Mouse (Mus musculus) forebrain, embryonic 16.5 days (tissue): ENCODE measurements at regions not wholly inside any gene's neighbourhood (a gene's known extent, or its start where the extent isn't known, plus 50 kb on each side); places are given as distances from the start of the nearest gene placed in this dataset.

ENCODE experiments used
- ATAC-seq: fragments of 200-750 bp; cut with Nextera tagmentation; 2 replicates; pipeline ENCODE4 v1.8.0; 2017; ENCODE audit warnings: mild to moderate bottlenecking, moderate library complexity
- H3K27ac ChIP-seq: fragments of 300-500 bp; sonication (generic); 2 replicates; pipeline ENCODE4 v1.5.1; 2014; ENCODE audit warnings: low read length, control low read depth
- H3K27me3 ChIP-seq: fragments of 300-500 bp; sonication (generic); replicated peaks from 2 replicates; pipeline ENCODE4 v1.6.1; 2014; ENCODE audit warnings: low read length; ENCODE audit not compliant: control insufficient read depth, insufficient read depth
- H3K36me3 ChIP-seq: fragments of 300-500 bp; sonication (generic); 2 replicates; pipeline ENCODE4 v1.6.1; 2014; ENCODE audit not compliant: control insufficient read depth, insufficient read depth
- H3K4me1 ChIP-seq: fragments of 300-500 bp; sonication (generic); replicated peaks from 2 replicates; pipeline ENCODE4 v1.6.1; 2014; ENCODE audit warnings: low read length; ENCODE audit not compliant: control insufficient read depth, insufficient read depth
- H3K4me2 ChIP-seq: fragments of 300-500 bp; sonication (generic); 2 replicates; pipeline ENCODE4 v1.6.1; 2014; ENCODE audit warnings: mild to moderate bottlenecking, low read length, control low read depth
- H3K4me3 ChIP-seq: fragments of 300-500 bp; sonication (generic); replicated peaks from 2 replicates; pipeline ENCODE4 v1.5.1; 2014; ENCODE audit warnings: mild to moderate bottlenecking, low read length, control low read depth
- H3K9ac ChIP-seq: fragments of 300-500 bp; sonication (generic); replicated peaks from 2 replicates; pipeline ENCODE4 v1.6.1; 2014; ENCODE audit warnings: low read depth, low read length, control low read depth
- H3K9me3 ChIP-seq: fragments of 300-500 bp; sonication (generic); 2 replicates; pipeline ENCODE4 v1.6.1; 2016; ENCODE audit warnings: low read length; ENCODE audit not compliant: control insufficient read depth
- WGBS: fragments of 180-500 bp; shearing (Covaris S2); extraction: QIAGEN DNeasy Blood & Tissue Kit; methylation state at CpG from one replicate; pipeline ENCODE4 v1.1.7; 2014; 5-methylcytosine and 5-hydroxymethylcytosine counted together

GRCm38 (mm10) chr3:119915984-119916865, 132.0 kb upstream of the Ptbp2 start:
- Histone ChIP-seq H3K9ac (no peak overlapping the region), H3K4me2 (no peak overlapping the region), H3K36me3 (no peaks in the 10 kb centered on the region), H3K27me3 (no peaks in the 10 kb centered on the region), H3K4me3 (no peak overlapping the region), H3K4me1 (no peaks in the 10 kb centered on the region), H3K27ac (no peak overlapping the region), H3K9me3 (no peaks in the 10 kb centered on the region)
- 89% methylated on average over 4 of the region's 4 CpGs for WGBS
- no peak for ATAC-seq

GRCm38 (mm10) chr3:119911532-119911931, 127.3 kb upstream of the Ptbp2 start:
- H3K36me3 ChIP-seq, result no peaks in the 10 kb centered on the region
- H3K4me3 ChIP-seq, result no peak overlapping the region
- no peaks in the 10 kb centered on the region for H3K27me3 ChIP-seq
- no peaks in the 10 kb centered on the region for H3K4me1 ChIP-seq
- ATAC-seq, result no peak
- H3K9ac ChIP-seq, result no peak overlapping the region
- 46% methylated on average over 7 of the region's 8 CpGs for WGBS
- H3K9me3 ChIP-seq, result no peaks in the 10 kb centered on the region
- H3K27ac ChIP-seq, result no peak overlapping the region
- no peak overlapping the region for H3K4me2 ChIP-seq

- Histone ChIP-seq H3K4me3 (no peak overlapping the region), H3K4me2 (no peak overlapping the region), H3K4me1 (no peaks in the 10 kb centered on the region), H3K27me3 (no peaks in the 10 kb centered on the region), H3K9me3 (no peaks in the 10 kb centered on the region), H3K36me3 (no peaks in the 10 kb centered on the region), H3K9ac (no peak overlapping the region), H3K27ac (no peak overlapping the region)
- ATAC-seq, result no peak
- WGBS, result 59% methylated on average over 3 of the region's 3 CpGs
Measured at GRCm38 (mm10) chr3:119904244-119904643, 120.0 kb upstream of the Ptbp2 start.

- WGBS, result 83% methylated on average over 3 of the region's 3 CpGs
- Histone ChIP-seq H3K27me3 (no peaks in the 10 kb centered on the region), H3K4me1 (peaks cover 15% of the 10 kb centered on the region)
Measured at GRCm38 (mm10) chr3:119895141-119895540, 110.9 kb upstream of the Ptbp2 start.

GRCm38 (mm10) chr3:119894035-119894434, 109.8 kb upstream of the Ptbp2 start:
- H3K9ac ChIP-seq, result no peak overlapping the region
- peak; percentile 41; the same call in 1 of the 2 replicates for ATAC-seq
- H3K4me1 ChIP-seq, result peaks cover 15% of the 10 kb centered on the region
- peak overlapping the region; percentile 34 for H3K4me3 ChIP-seq
- H3K4me2 ChIP-seq, result peak overlapping the region; percentile 63
- no peaks in the 10 kb centered on the region for H3K36me3 ChIP-seq
- H3K27me3 ChIP-seq, result no peaks in the 10 kb centered on the region
- H3K9me3 ChIP-seq, result no peaks in the 10 kb centered on the region
- 29% methylated on average over 10 of the region's 10 CpGs for WGBS
- no peak overlapping the region for H3K27ac ChIP-seq

More at GRCm38 (mm10) chr3:119895141-119895540, 110.9 kb upstream of the Ptbp2 start:
- no peaks in the 10 kb centered on the region for H3K36me3 ChIP-seq
- no peak for ATAC-seq
- H3K4me2 ChIP-seq, result no peak overlapping the region
- no peaks in the 10 kb centered on the region for H3K9me3 ChIP-seq
- no peak overlapping the region for H3K4me3 ChIP-seq
- no peak overlapping the region for H3K9ac ChIP-seq
- no peak overlapping the region for H3K27ac ChIP-seq

GRCm38 (mm10) chr3:119893165-119893910, 109.1 kb upstream of the Ptbp2 start:
- Histone ChIP-seq H3K4me1 (peaks cover 15% of the 10 kb centered on the region), H3K4me3 (peak overlapping the region; percentile 34), H3K9ac (peak overlapping the region; percentile 47), H3K27ac (no peak overlapping the region; the same call in 1 of the 2 replicates), H3K36me3 (no peaks in the 10 kb centered on the region), H3K9me3 (no peaks in the 10 kb centered on the region), H3K27me3 (no peaks in the 10 kb centered on the region), H3K4me2 (peak overlapping the region; percentile 63)
- WGBS, result 4% methylated on average over 20 of the region's 20 CpGs
- ATAC-seq, result peak; percentile 64

GRCm38 (mm10) chr3:119892533-119893164, 108.4 kb upstream of the Ptbp2 start:
- H3K4me2 ChIP-seq, result peak overlapping the region; percentile 63
- WGBS, result 52% methylated on average over 9 of the region's 9 CpGs
- no peaks in the 10 kb centered on the region for H3K9me3 ChIP-seq
- H3K9ac ChIP-seq, result no peak overlapping the region
- ATAC-seq, result peak; percentile 33; the same call in 1 of the 2 replicates
- no peak overlapping the region for H3K4me3 ChIP-seq
- H3K27ac ChIP-seq, result no peak overlapping the region
- H3K36me3 ChIP-seq, result no peaks in the 10 kb centered on the region
- peaks cover 15% of the 10 kb centered on the region for H3K4me1 ChIP-seq
- H3K27me3 ChIP-seq, result no peaks in the 10 kb centered on the region

- 61% methylated on average over 4 of the region's 4 CpGs for WGBS
- no peak for ATAC-seq
Measured at GRCm38 (mm10) chr3:119890911-119891310, 106.6 kb upstream of the Ptbp2 start.

GRCm38 (mm10) chr3:119888487-119888886, 104.2 kb upstream of the Ptbp2 start:
- H3K4me1 ChIP-seq, result peaks cover 8% of the 10 kb centered on the region
- no peaks in the 10 kb centered on the region for H3K27me3 ChIP-seq
- H3K9me3 ChIP-seq, result no peaks in the 10 kb centered on the region; the same call in 1 of the 2 replicates
- no peak for ATAC-seq
- H3K4me3 ChIP-seq, result no peak overlapping the region
- no peak overlapping the region for H3K27ac ChIP-seq
- H3K4me2 ChIP-seq, result no peak overlapping the region
- no peaks in the 10 kb centered on the region for H3K36me3 ChIP-seq
- H3K9ac ChIP-seq, result no peak overlapping the region
- WGBS, result 91% methylated on average over 3 of the region's 3 CpGs

More at GRCm38 (mm10) chr3:119890911-119891310, 106.6 kb upstream of the Ptbp2 start:
- no peak overlapping the region for H3K4me3 ChIP-seq
- no peak overlapping the region for H3K9ac ChIP-seq
- H3K36me3 ChIP-seq, result no peaks in the 10 kb centered on the region
- no peaks in the 10 kb centered on the region; the same call in 1 of the 2 replicates for H3K9me3 ChIP-seq
- peaks cover 15% of the 10 kb centered on the region for H3K4me1 ChIP-seq
- no peaks in the 10 kb centered on the region for H3K27me3 ChIP-seq
- H3K27ac ChIP-seq, result no peak overlapping the region
- H3K4me2 ChIP-seq, result no peak overlapping the region
